Mouse (Mus musculus) lung, postnatal 0 days (tissue): Measurements from ENCODE around the gene Kifc5b.

Experiments
- CTCF ChIP-seq: IDR thresholded peaks from 2 replicates; pipeline ENCODE4 v1.5.1; 2016; ENCODE audit warnings: antibody characterized with exemption, mild to moderate bottlenecking
- EP300 ChIP-seq: IDR thresholded peaks from 2 replicates; pipeline ENCODE4 v1.6.1; 2016; ENCODE audit warnings: antibody characterized with exemption, mild to moderate bottlenecking, control low read depth

DNA sequence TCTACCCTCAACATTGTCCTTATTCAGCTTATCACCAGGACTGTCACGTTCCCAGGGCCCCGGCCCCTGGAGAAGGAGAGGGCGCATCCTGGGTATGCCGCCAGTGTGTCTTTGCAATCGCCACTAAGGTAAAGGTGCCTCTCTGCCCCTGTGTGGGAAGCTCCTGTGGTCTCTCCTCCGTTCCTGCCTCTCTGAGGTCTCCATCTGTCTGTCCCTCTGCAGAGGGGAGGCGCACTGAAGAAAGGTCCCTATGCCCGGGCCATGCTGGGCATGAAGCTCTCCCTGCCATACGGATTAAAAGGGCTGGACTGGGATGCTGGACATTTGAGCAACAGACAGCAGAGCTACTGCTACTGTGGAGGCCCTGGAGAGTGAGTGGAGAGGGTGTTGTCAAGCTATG, 18.1 kb downstream of the Kifc5b start:
- TF ChIP-seq CTCF (no peak), EP300 (no peak)
